Mouse (Mus musculus) common myeloid progenitor, adult 5-6 weeks (primary cell): Measurements from ENCODE around the gene Tmem189. TPM values are rescaled to one million over a fixed set of nuclear protein-coding genes. Genes with fewer than 3 reads are reported as not detected.
A peak's percentile ranks its signal among the peaks of the same experiment; 100 is the strongest.
"Not testable (repeated sequence)": the region's sequence is repeated elsewhere in the genome, so short reads cannot be mapped to it uniquely, and the experiment has no call there.

Experiments used
- ATAC-seq: replicated peaks from 2 replicates; pipeline ENCODE4 v1.8.0; 2016; ENCODE audit warnings: low read depth, mild to moderate bottlenecking, moderate TSS enrichment, inconsistent platforms; ENCODE audit not compliant: poor library complexity, severe bottlenecking
- total RNA-seq: library from RNA; stranded (forward); fragments of 200-1000, 187-1606 nt; gene quantifications from 2 replicates; pipeline ENCODE4 v1.2.3, GENCODE M21; 2017

The Tmem189 gene
- total RNA-seq, 1 experiment from 2014 or later: 27.5 TPM

DNA sequence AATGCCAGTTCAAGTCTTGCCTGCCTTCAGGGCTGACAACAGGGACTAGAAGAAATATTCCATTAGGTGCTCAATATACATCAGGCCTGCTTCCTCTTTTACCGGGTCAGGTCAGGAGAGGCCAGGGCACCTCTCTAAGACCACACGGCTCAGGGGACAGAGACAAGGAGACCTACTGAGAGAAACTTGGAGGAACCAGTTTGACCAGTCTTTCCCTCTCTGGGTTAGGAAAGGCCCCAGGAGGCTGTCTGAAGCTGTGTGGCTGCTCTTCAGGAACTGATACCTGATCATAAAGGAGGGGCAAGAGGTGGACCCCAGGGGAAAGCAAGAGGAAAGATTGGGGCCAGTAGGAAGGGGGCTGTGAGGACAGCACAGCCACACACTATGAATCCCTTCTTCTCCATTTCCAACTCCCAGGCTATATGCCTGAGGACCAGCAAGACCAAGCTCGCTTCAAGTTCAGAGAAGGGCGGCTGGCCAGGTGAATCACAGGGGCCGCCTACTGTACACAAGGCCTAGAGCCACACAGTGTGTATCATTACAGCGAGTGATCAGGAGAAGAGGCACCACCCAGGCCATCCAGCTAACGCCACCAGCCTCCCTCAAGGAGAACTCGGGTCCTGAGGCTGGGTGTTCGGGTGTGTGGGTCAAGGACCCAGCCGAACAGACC, 30.3 kb downstream of the Tmem189 start:
- no peak for ATAC-seq

DNA sequence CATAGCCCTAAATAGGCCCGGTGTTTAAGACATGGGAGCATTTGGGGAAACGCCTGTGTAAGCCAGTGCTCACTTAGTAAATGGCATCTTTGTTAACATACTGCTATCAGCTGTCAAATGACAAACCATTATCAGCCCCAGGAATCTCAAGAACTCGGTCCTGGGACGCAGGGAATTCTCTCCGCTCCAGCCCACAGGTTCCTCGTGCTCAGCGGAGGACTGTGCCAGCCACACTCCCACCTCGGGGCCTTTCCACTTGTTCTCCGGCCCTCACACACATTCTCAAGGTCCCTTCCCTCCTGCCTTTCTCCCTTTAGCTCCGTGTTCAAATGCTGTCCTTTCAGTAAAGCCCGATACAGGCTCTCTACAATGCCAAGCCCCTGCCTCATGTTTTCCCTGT, 30.9 kb downstream of the Tmem189 start:
- no peak for ATAC-seq

DNA sequence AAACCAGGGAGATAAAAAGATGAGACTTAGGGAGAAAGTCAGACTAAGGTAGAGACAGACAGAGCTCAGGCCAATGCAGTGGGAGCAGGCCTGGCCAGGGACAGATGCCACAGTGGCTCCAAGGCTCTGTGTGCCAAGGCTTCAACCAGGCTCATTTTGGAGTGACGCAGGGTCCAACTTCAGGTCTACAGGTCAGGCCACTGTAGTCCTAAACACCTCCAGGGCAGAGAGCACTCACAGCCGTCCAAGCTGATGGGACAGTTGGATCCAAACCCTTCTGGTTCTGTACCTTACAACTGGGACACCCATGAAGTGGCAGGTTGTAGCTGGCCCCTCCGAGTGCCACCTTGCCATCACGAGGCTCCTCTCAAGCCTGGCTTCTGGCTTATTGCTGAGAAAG, 31.6 kb downstream of the Tmem189 start:
- no peak for ATAC-seq

DNA sequence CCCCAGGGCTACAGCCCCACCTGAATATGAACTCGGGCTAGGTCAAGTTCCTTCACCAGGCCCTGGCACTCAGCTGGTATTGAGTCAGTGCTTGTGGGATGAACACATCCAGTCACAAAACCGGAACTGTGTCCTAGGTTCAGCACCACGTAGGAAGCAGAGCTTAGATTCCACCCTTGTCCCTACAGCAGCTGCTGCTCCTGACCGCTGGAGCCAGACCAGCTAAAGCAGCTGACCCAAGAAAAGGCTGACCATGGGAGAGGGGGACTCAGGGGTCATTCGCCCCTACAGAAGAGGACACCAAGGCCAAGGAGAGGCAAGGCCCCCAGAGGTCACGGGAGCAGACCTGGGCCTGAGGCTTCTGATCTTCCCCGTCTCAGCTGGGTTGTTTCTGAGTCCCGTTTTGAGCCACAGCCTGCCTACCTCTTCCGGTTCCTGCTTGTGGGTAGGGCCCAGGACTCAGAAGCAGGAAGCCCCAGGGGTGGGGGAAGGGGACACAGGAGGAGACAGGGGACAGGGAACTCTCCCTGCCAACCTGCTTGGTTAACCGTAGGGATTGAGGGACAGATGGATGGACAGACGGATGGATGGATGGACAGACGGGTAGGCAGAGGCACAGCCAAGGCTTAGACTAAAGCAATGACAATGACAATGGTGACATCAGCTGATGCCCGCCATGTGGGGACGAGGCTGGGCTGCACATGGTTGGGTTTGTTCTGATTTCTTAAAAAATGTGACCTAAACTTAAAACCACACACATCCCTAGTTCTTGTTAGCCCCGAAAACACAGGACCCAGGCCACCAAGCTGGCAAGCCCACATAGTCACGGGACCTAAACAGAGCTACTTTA, 32.8 kb downstream of the Tmem189 start:
- ATAC-seq: peak; percentile 77

DNA sequence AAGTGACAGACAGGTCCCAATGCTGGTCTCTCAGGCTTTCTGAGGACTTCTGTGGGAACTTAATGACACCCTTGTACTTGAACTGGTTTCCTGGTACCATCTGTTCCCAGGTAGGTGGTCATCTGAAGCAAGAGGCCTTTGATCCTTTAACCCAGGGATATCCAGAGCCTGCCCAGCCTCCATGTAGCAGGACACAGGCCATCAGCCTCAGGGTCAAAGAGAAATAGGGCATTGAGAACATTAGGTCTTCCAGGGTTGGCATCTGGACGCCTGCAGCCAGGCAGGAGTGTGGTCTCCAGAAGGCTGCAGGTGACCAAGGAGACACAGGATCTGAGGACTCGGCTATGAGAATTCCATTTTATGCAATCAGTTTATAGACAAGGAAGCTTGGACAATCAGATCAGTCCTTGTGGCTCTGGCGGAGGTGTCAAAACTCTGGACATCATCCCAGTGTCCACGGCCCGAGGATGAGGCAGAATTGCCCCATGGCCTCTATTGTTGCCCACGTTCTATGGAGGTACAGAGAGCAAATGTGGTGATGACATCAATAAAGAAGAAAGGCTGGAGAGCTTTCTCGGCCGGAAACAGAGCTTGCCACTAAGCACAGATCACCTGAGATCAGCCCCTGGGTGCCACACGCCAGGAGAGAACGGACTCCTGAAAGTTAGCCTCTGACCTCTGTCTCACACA, 34.6 kb downstream of the Tmem189 start:
- ATAC-seq: no peak

DNA sequence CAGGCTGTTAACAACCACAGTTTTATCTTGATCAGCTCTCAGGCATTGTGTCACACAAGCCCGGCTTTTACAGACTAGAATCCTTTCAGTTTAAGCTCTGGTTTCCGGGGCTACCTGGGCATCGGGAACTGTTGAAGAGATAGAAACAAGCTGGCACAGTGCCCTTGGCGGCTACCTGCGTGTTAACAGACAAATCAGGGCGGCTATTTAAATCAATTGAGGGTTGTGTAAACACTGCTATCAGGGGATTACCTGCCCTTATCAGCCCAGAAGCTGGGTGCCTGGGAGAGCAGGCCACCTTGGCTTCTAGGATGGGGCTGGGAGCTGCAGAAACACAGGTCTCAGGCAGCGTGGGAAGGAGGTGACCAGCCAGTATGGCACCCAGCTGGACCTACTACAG, 36.9 kb downstream of the Tmem189 start:
- ATAC-seq: no peak

DNA sequence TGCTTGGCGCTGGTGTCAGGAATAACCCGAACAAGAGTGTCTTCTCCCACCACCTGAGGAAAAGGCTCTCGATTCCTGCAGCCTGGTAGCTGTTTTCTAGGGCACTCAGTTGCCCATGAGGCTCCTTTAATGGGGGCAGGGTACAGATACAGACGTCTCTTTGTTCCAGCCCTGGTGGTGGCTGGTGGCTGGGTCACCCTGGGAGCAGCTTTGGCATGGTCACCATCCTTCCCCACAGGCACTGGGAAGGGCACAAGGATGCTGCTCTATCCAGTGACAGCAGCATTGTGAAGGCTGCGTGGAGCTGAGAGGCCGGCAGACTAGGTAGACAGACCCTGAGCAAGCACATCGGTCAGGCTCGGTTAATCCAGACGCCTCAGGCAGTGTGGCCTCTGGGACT, 38.0 kb downstream of the Tmem189 start:
- no peak for ATAC-seq

DNA sequence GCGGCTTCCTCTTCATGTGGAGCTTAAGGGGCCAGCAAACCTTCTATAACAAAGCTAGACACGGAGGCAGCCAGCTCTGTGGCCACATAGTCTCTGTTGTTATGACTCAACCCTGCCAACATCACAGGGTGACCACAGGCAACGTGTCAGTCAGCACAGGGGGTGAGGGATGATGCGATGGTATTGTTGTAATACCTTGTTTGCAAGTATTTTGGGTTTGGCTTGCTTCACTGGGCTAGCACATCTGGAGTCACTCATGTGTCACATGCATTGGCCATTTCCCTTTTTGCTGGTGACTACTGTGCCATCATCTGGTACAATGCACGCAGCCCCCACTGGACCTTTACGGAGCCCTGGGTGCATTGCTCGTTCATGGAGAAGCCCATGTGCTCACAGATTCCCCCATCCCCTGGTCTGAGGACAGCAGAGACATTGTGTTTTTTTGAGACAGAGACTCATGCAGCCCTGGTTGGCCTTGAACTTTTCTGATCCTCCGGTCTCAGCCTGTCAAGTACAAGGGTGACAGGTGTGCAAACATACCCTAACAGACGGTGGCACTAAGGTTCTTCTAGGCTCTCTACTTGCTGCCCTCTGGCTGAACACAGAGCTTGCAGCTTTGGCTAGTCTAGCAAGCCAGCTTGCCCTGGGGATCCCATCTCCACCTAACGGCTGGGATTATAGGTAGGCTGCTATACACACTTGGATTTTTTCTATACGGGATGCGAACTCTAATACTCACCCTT, 40.2 kb downstream of the Tmem189 start:
- peak; percentile 37 for ATAC-seq

DNA sequence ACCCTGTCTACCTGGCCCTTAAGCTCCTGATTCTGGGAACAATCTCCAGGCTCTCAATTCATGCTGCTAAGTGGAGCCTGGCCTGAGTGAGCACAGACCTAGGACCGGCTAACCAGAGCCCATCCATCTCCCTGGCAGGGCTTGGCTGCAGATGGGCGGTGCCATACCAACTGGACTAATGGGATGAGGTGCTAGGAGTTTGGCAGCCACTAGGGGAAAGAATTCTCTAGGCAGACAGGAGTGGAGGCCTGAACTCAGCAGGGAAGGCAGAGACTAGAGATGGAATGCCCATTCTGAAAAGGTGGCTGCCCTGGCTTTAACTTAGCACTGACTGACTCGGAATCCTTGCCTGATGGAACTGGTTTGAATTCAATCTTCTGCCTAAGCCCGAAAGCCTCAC, 43.2 kb downstream of the Tmem189 start:
- no peak for ATAC-seq

DNA sequence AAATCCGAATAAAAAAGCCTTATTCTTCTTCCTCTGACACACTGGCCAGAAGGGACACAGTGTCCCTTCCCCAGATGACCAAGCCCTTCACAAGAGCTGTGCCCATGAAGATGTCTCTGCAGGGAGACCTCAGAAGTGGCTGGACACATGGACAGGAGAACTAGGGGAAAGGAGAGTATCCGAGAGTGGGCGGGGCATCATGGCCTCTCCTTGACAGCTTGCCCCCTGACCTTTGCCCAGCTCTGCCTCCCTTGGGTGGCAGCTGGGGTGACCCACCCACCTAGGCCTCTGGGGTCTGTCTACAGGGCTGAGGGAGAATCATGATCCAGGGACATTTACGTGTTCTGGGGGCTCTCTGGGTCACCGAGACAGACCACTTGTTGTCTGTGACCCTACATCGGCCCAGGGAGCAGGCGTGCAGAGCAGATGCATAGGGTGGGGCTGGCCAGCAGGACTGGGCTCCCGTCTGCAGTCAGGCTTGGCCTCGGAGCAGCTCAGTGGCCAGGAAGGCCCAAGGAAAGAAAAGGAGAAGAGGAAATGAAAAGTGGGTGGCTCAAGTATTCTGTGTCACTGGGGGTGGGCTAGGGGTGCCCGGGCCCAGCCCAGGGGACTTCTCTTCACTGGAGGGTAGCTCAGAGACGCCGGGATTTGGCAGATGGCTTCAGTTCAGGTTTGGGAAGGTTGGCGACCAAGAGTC, 46.1 kb downstream of the Tmem189 start:
- ATAC-seq: not testable (repeated sequence)

DNA sequence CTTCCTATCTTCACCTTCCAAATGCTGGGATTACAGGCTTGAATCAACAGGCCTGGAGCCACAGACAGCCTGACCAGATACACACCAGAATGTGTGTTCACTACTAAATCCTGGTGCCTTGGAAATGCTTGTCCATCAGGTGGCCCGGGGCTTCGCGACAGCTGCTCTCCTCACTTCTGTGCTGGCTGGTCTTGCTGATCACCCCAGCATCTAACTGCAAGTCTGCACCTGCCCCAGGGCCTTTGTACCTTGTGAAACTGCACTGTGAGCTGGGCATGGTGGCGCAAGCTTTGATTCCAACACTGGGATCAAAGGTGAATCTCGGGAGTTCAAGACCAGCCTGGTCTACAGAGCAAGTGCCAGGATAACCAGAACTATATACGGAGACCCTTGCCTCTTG, 47.5 kb downstream of the Tmem189 start:
- ATAC-seq: no peak

DNA sequence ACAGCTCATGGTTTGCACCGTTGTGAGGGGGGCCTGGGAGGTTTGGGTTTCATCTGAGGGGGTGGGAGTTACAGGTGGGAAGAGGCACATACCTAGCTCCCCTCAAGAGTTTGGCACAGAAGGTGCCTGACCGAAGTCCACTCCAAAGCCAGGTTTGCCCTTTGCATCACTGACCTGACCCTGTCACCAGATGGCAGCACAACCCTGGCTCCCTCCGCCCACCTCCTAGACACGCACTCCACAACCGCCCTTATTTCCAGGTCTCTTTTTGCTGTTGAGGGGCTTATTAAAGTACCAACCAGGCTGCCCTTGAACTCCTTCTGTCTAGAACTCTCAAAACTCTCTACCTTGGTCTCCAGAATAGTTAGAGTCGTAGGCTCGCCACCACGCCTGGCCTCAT, 48.3 kb downstream of the Tmem189 start:
- ATAC-seq: peak; percentile 83

DNA sequence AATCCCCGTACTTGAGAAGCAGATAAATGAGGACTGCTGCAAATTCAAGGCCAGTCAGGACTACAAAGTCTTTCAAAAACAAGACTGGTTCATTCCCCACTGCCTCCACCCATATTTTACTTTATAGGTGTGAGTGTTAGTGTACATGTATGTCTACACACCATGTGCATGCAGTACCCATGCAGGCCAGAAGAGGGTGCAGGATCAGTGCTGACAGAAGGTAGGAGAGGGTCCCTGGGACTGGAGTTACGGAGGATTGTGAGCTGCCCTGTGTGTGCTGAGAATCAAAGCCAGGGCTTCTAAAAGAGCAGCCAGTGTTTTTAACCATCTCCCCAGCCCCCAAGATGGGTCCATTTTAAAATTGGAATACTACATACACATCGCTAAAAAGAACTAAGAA, 49.3 kb downstream of the Tmem189 start:
- ATAC-seq: peak; percentile 47

DNA sequence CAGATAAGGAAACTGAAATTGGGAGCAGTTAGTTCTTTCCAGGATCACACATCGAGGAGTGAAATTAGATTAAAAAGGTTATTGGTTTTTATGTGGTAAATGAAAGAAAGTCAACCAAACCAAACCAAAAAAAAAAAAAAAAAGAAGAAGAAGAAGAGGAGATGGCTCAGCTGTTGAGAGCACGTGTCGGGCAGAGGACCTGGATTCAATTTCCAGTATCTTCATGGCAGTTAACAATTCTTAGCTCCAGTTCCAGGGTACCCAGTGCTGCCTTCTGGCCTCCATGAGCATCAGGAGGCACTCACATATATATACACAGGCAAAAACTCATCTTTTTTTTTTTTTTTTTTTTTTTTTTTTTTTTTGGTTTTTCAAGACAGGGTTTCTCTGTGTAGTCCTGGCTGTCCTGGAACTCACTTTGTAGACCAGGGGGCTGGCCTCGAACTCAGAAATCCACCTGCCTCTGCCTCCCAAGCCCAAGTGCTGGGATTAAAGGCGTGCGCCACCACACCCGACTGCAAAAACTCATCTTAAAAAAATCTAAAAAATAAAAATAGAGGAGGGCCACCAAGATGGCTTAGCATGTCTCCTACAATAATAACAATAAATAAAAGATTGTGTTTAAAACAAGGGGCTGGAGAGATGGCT, 54.6 kb downstream of the Tmem189 start:
- no peak for ATAC-seq

DNA sequence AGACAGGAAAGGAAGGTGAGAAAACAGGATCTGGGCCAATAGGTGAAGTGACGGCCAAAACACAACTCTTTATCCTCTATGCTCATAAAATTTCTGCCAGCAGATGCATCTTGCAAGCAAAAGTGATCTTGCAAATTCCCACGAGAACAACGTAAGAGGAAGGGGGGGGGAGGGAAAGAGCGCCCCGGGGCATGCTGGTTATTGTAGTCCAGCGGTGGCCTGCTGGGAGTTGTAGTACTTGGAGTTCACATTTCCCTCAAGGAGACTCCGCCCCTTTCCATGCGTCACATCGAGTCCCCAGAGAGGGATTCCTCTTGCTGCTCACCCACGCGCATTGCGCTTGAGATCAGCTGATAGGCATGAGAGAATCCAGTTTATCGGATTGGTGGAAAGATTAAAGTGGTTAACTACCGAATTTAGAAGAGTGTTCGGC, 55.3 kb downstream of the Tmem189 start:
- peak; percentile 84 for ATAC-seq

DNA sequence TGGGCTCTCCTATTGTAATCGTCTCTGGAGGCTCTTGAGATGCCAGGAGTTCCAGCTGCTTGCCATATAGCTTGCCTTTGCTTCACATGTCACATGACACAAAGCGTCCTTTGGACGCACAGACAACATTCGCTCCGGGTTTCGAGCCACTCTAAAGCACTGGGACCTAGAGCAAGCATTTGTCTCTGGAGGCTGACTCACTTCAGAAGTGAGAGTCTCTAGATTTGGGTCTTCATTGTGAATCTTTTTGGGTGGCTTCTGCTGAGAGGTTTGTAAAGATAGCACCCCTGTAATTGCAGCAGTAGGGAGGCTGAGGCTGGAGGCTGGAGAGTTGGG, 56.1 kb downstream of the Tmem189 start:
- no peak for ATAC-seq

DNA sequence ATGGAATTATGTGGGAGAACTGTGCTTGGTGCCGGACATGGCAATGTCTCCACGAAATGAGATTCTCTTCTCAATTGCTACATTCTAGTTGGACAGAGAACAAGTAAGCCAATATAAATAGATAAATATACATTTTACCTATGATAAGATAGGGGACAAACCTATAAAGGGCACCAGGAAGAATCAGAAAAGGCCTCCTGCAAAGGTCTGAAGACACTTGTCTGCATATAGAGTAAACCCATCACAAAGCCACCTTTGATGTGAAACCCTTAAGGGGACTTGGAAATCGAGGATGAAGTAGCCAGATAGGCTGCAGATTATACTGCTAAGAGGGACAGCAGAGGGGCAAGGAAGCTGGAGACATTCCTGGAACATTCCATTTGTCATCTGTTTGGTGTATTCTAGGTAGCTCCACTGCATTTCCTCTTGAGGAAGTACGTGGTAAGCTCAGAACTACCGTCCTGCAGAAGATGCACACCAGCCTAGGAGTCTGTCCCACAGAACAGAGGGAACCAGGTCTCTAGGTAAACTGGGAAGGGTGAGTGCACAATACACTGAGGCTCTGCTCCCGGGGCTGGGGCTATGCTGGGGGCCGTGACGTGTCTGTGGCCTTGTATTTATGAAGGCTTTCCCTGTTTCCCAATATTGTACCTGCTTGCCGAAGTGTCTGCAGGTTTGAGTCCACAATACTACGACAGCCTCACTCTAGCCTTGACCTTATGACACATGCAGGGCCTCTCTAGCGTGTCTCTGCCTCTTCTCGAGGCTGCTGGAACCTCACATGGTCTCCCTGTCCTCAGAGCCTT, 56.7 kb downstream of the Tmem189 start:
- ATAC-seq: no peak

DNA sequence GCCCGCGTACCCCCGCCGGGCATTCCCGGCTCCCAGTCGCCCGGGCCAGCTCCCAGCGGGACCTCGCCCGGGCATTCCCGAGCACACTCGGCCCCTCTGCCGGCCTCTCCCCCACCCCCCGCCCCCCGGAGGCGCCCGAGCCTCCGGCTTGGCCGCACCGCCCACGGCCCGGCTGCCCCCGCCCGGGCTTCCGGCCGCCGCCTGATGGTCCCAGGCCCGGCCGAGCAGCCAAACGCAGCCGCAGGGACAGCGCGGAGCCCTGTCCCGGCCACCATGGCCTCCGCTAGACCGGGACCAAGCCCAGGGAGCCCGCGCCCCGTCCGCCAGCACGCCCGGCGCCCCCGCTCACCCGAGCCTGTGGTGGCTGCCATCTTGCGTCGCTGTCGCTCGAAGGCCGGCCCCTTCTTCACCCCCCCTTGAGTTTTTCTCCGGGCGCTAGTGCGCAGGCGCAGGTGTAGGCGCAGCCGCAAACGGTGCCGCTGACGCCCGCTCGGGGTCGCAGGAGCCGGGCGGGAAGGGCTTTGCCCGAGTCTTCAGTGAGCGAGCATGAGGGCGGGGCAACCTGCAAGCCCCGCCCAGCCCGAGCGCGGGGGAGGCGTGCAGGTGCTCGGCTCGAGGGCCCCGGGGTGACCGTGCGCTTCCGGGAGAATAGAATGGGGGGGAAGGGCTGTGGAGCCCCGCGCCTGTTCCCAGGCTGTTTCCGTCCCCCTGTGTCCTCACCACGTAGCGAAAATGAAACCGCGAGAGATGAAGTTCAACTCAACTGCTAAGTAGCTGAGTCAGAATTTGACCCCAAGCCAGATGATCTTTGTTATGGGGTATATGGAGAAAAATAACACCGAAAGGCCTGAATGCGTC, 57.8 kb downstream of the Tmem189 start, which contains the start of gene Ube2v1:
TSS of gene Ube2v1 (minus strand) at position 505 of the 858 bp plus-strand sequence.
- peak; percentile 64 for ATAC-seq
